Mouse (Mus musculus): ENCODE data around the gene Plin5. TPM values are rescaled to one million over a fixed set of nuclear protein-coding genes. Genes with fewer than 3 reads are reported as not detected.

Gene Plin5
- polyA plus RNA-seq, 1 experiment from 2014 or later, result 1.1 TPM

DNA sequence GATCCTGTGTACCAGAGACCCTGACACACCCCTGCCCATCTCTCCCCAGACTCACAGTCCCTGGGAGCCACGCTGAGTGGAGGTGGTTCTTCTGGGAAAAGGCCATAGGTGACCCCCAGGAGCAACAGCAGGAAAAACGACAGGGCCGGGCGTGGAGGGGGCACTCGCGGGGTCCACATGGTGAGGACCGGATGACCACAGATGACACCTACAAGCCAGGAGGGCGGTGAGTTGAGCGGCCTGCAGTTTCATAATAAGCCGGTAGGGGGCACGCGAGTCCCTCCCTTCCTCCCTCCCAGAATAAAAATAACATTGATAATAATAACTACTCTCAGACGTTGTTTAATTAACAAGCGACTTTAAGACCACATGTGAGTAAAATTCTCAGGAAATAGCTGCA, 15.3 kb upstream of the Plin5 start:
- peaks cover 7% of the 10 kb centered on the region; the same call in 1 of the 2 replicates for H3K9me3 ChIP-seq (ENCODE audit: control insufficient read depth, low read length)
- H3K36me3 ChIP-seq (ENCODE audit: control insufficient read depth, insufficient read depth, low read length), result no peaks in the 10 kb centered on the region
- H3K4me3 ChIP-seq (ENCODE audit: control insufficient read depth in 1 of 2, insufficient read depth in 1 of 2, low read depth in 1 of 2, low read length in 2 of 2), result no peak overlapping the region
- H3K27me3 ChIP-seq (ENCODE audit: control insufficient read depth, insufficient read depth, low read length), result 0 out of 2 replicates have a peak, but pooled peaks cover 8% of the 10 kb centered on the region
- no peak overlapping the region for H3K27ac ChIP-seq (replicated peaks in 1 of 2; ENCODE audit: control insufficient read depth in 1 of 2, insufficient read depth in 1 of 2, low read depth in 2 of 2, low read length in 2 of 2)
- 0 out of 2 replicates have a peak overlapping the region, but pooled peaks have one; percentile 21 for H3K4me2 ChIP-seq (ENCODE audit: low read length)
- peaks cover 4 to 17% of the 10 kb centered on the region in 2 experiments; a peak in 3 of 4 replicates for H3K4me1 ChIP-seq (ENCODE audit: control insufficient read depth in 2 of 2, insufficient read depth in 2 of 2, low read length in 2 of 2)
- 4% methylated on average over 14 of the region's 14 CpGs for WGBS
- H3K9ac ChIP-seq (ENCODE audit: low read length), result no peak overlapping the region
- ATAC-seq (ENCODE audit: insufficient number of reproducible peaks, insufficient read depth, low FRiP score, low read depth), result no peak

DNA sequence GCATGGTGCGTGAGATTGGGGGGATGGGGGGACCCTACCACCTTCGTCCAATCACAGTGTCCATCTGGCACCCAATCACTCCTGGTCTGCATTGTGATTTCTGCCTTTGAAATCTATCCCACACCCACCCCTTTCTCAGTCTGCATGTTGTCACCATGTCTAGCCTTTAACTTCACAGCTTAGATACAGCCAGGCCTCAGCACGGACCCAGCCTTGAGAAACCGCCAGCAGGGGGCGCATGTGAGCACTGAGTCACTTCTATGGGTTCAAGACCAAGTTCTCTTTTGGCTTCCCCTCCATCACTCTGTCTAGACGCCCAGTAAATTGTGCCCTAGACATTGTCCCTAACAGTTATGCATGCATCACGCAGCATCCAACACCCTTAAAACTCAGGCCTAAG, 14.4 kb upstream of the Plin5 start:
- no peak overlapping the region for H3K4me2 ChIP-seq (ENCODE audit: low read length)
- H3K9me3 ChIP-seq (ENCODE audit: control insufficient read depth, low read length), result peaks cover 7% of the 10 kb centered on the region; the same call in 1 of the 2 replicates
- peaks cover 4 to 17% of the 10 kb centered on the region in 2 experiments; a peak in 3 of 4 replicates for H3K4me1 ChIP-seq (ENCODE audit: control insufficient read depth in 2 of 2, insufficient read depth in 2 of 2, low read length in 2 of 2)
- peaks cover 6% of the 10 kb centered on the region; the same call in 1 of the 2 replicates for H3K27me3 ChIP-seq (ENCODE audit: control insufficient read depth, insufficient read depth, low read length)
- no peak overlapping the region for H3K9ac ChIP-seq (ENCODE audit: low read length)
- ATAC-seq (ENCODE audit: insufficient number of reproducible peaks, insufficient read depth, low FRiP score, low read depth), result no peak
- no peak overlapping the region for H3K4me3 ChIP-seq (ENCODE audit: control insufficient read depth in 1 of 2, insufficient read depth in 1 of 2, low read depth in 1 of 2, low read length in 2 of 2)
- no peak overlapping the region for H3K27ac ChIP-seq (replicated peaks in 1 of 2; ENCODE audit: control insufficient read depth in 1 of 2, insufficient read depth in 1 of 2, low read depth in 2 of 2, low read length in 2 of 2)
- 43% methylated on average over 7 of the region's 7 CpGs for WGBS
- no peaks in the 10 kb centered on the region for H3K36me3 ChIP-seq (ENCODE audit: control insufficient read depth, insufficient read depth, low read length)

DNA sequence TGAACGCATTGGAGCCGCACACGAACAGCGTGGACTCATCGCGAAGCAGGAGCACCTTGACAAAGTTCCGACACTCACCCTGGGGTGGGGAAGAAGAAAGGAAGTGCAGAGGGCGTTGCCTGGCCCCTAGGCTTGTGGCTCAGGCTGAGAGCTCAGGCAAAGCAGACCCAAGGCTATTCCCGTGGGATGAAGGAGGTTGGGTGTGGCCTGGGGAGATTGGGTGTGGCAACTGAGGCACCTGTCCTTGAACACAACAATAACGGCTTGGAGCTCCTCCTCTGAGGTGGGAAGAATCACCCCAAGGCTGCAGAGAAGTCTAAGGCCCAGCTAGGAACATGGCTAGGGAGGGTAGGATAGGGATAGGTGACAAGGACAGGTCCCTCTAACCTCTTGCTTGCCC, 13.7 kb upstream of the Plin5 start:
- Histone ChIP-seq H3K9me3 (ENCODE audit: control insufficient read depth, low read length) (peaks cover 7% of the 10 kb centered on the region; the same call in 1 of the 2 replicates), H3K27me3 (ENCODE audit: control insufficient read depth, insufficient read depth, low read length) (peaks cover 9% of the 10 kb centered on the region; the same call in 1 of the 2 replicates), H3K9ac (ENCODE audit: low read length) (no peak overlapping the region), H3K4me1 (ENCODE audit: control insufficient read depth in 2 of 2, insufficient read depth in 2 of 2, low read length in 2 of 2) (peaks cover 4 to 17% of the 10 kb centered on the region in 2 experiments; a peak in 3 of 4 replicates), H3K27ac (replicated peaks in 1 of 2; ENCODE audit: control insufficient read depth in 1 of 2, insufficient read depth in 1 of 2, low read depth in 2 of 2, low read length in 2 of 2) (no peak overlapping the region), H3K4me2 (ENCODE audit: low read length) (no peak overlapping the region), H3K4me3 (ENCODE audit: control insufficient read depth in 1 of 2, insufficient read depth in 1 of 2, low read depth in 1 of 2, low read length in 2 of 2) (no peak overlapping the region), H3K36me3 (ENCODE audit: control insufficient read depth, insufficient read depth, low read length) (no peaks in the 10 kb centered on the region)
- WGBS, result 87% methylated on average over 10 of the region's 10 CpGs
- no peak for ATAC-seq (ENCODE audit: insufficient number of reproducible peaks, insufficient read depth, low FRiP score, low read depth)

DNA sequence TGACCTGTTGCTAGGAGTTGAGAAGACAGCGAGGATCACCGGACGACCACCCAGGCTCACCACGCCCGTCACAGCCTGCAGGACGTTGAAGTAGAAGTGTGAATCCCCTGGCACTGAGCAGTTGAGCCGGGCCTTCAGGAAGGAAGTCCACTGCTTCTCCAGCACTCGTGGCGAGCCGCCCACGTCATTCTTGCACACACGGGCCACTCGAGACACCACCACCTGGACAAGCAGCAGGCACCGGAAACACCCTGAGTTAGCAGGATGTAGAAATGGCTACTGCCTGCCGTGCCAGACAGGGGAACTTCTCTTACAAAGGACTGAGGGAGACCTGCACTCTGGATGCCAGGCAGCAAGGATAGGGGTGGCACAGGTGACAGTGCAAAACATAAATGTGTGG, 10.8 kb upstream of the Plin5 start:
- Histone ChIP-seq H3K9ac (ENCODE audit: low read length) (no peak overlapping the region), H3K4me1 (ENCODE audit: control insufficient read depth in 2 of 2, insufficient read depth in 2 of 2, low read length in 2 of 2) (peaks cover 2 to 10% of the 10 kb centered on the region in 2 experiments; a peak in 2 of 4 replicates), H3K27me3 (ENCODE audit: control insufficient read depth, insufficient read depth, low read length) (peaks cover 23% of the 10 kb centered on the region), H3K9me3 (ENCODE audit: control insufficient read depth, low read length) (peaks cover 12% of the 10 kb centered on the region), H3K36me3 (ENCODE audit: control insufficient read depth, insufficient read depth, low read length) (no peaks in the 10 kb centered on the region), H3K4me2 (ENCODE audit: low read length) (no peak overlapping the region), H3K27ac (replicated peaks in 1 of 2; ENCODE audit: control insufficient read depth in 1 of 2, insufficient read depth in 1 of 2, low read depth in 2 of 2, low read length in 2 of 2) (no peak overlapping the region), H3K4me3 (ENCODE audit: control insufficient read depth in 1 of 2, insufficient read depth in 1 of 2, low read depth in 1 of 2, low read length in 2 of 2) (no peak overlapping the region)
- ATAC-seq (ENCODE audit: insufficient number of reproducible peaks, insufficient read depth, low FRiP score, low read depth), result no peak
- WGBS, result 70% methylated on average over 15 of the region's 15 CpGs

DNA sequence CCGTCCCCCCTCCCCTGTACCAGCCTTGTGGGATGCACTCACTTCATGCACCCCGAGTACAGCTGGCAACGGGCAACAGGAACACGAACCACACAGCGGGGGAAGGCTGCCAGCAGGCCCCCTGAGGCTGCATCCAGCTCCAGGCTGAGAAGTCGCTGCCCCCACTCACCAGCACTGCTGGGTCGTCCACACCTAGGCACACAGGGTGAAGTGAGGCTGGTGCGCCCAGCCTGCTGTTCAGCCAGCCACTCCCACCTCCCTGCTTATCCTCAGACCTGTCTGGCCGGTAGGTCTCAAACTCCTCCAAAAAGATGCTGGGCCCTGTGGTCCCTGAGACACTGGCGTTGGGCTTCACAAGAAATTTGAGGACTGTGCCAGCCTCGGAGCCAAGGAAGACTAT, 8.8 kb upstream of the Plin5 start:
- H3K36me3 ChIP-seq (ENCODE audit: control insufficient read depth, insufficient read depth, low read length), result no peaks in the 10 kb centered on the region
- H3K4me1 ChIP-seq (ENCODE audit: control insufficient read depth in 2 of 2, insufficient read depth in 2 of 2, low read length in 2 of 2), result peaks cover 2 to 6% of the 10 kb centered on the region in 2 experiments; a peak in 1 of 4 replicates
- no peak overlapping the region for H3K4me3 ChIP-seq (ENCODE audit: control insufficient read depth in 1 of 2, insufficient read depth in 1 of 2, low read depth in 1 of 2, low read length in 2 of 2)
- no peak for ATAC-seq (ENCODE audit: insufficient number of reproducible peaks, insufficient read depth, low FRiP score, low read depth)
- H3K9ac ChIP-seq (ENCODE audit: low read length), result no peak overlapping the region
- peaks cover 44% of the 10 kb centered on the region for H3K27me3 ChIP-seq (ENCODE audit: control insufficient read depth, insufficient read depth, low read length)
- H3K27ac ChIP-seq (replicated peaks in 1 of 2; ENCODE audit: control insufficient read depth in 1 of 2, insufficient read depth in 1 of 2, low read depth in 2 of 2, low read length in 2 of 2), result no peak overlapping the region
- no peak overlapping the region for H3K4me2 ChIP-seq (ENCODE audit: low read length)
- 74% methylated on average over 11 of the region's 11 CpGs for WGBS
- peaks cover 20% of the 10 kb centered on the region for H3K9me3 ChIP-seq (ENCODE audit: control insufficient read depth, low read length)

DNA sequence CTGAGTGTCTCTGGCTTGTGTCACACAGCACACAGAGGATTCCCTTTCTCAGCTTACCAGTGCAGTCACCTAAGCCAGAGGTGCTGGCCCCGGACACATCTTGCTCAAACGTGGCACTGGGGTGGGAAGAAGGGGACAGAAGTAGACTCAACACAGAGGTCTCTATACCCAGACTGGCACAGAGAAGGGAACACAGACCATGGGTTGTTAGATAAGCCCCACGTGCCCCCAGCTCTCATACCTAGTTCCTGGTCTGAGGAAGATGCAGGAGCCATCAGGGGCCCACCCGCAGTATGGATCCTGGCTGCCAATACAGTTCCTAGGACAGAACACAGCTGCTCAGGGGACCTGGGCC, 7.9 kb upstream of the Plin5 start:
- Histone ChIP-seq H3K9me3 (ENCODE audit: control insufficient read depth, low read length) (peaks cover 18% of the 10 kb centered on the region), H3K27me3 (ENCODE audit: control insufficient read depth, insufficient read depth, low read length) (peaks cover 53% of the 10 kb centered on the region), H3K4me1 (ENCODE audit: control insufficient read depth in 2 of 2, insufficient read depth in 2 of 2, low read length in 2 of 2) (peaks cover 3 to 8% of the 10 kb centered on the region in 2 experiments; a peak in 3 of 4 replicates), H3K27ac (replicated peaks in 1 of 2; ENCODE audit: control insufficient read depth in 1 of 2, insufficient read depth in 1 of 2, low read depth in 2 of 2, low read length in 2 of 2) (no peak overlapping the region), H3K4me3 (ENCODE audit: control insufficient read depth in 1 of 2, insufficient read depth in 1 of 2, low read depth in 1 of 2, low read length in 2 of 2) (no peak overlapping the region), H3K9ac (ENCODE audit: low read length) (no peak overlapping the region), H3K36me3 (ENCODE audit: control insufficient read depth, insufficient read depth, low read length) (no peaks in the 10 kb centered on the region), H3K4me2 (ENCODE audit: low read length) (no peak overlapping the region)
- 84% methylated on average over 4 of the region's 4 CpGs for WGBS
- ATAC-seq (ENCODE audit: insufficient number of reproducible peaks, insufficient read depth, low FRiP score, low read depth), result no peak

DNA sequence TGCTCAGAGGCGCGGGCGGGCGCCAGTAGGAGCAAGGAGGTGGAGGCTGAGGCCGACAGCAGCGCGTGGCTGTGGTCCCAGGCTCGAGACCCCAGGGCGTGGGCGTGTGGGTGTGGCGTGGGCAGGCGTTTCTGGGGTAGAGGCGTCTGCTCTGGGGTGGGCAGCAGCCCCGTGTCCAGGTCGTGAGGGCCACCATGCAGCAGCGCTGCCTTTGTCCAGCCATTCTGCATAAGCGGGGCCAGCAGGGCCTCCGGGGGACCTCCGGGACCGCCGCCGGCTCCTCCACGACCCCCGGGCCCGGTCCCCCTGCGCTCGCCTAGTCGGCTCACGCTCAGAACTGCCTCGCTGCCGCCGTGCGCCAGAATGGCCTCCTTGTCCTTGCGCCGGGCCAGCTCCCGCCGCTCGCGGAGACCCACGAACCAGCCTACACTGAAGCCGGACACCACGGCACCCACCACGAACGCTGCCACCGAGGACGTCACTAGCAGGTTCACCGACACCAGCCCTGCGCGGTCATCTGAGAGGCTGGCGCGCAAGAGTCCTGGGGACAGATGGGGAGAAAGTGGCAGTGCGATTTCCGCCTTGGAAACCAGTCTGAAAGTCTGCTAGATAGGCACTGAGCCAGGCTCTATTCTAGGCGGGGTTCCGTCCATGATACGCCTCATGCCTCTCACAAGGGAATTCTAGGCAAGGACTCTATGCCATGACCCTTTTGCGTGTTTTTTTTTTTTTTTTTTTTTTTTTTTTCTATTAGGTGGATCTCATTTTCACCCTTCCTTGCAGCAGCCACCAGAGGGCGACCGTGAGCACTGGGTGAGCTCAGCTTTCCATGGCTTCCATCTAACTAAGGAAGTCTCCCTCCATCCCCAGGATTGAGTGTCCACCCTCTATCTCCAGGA, 7.2 kb upstream of the Plin5 start:
- H3K36me3 ChIP-seq (ENCODE audit: control insufficient read depth, insufficient read depth, low read length), result no peaks in the 10 kb centered on the region
- 6% methylated on average over 59 of the region's 59 CpGs for WGBS
- H3K4me2 ChIP-seq (ENCODE audit: low read length), result peak overlapping the region; percentile 88
- ATAC-seq (ENCODE audit: insufficient number of reproducible peaks, insufficient read depth, low FRiP score, low read depth), result no peak
- peaks cover 18% of the 10 kb centered on the region for H3K9me3 ChIP-seq (ENCODE audit: control insufficient read depth, low read length)
- peaks cover 10 to 14% of the 10 kb centered on the region in 2 experiments for H3K4me1 ChIP-seq (ENCODE audit: control insufficient read depth in 2 of 2, insufficient read depth in 2 of 2, low read length in 2 of 2)
- H3K4me3 ChIP-seq (ENCODE audit: control insufficient read depth in 1 of 2, insufficient read depth in 1 of 2, low read depth in 1 of 2, low read length in 2 of 2), result peak overlapping the region; percentile 48 to 49
- H3K27me3 ChIP-seq (ENCODE audit: control insufficient read depth, insufficient read depth, low read length), result peaks cover 59% of the 10 kb centered on the region
- H3K9ac ChIP-seq (ENCODE audit: low read length), result peak overlapping the region; percentile 70
- no peak overlapping the region for H3K27ac ChIP-seq (replicated peaks in 1 of 2; ENCODE audit: control insufficient read depth in 1 of 2, insufficient read depth in 1 of 2, low read depth in 2 of 2, low read length in 2 of 2)

All from heart, embryonic 14.5 days (tissue).